Mouse (Mus musculus) neural tube, embryonic 12.5 days (tissue): Measurements from ENCODE around the gene Ctnna3. TPM values are rescaled to one million over a fixed set of nuclear protein-coding genes. Genes with fewer than 3 reads are reported as not detected.

ENCODE experiments used
- ATAC-seq: fragments of 200-750 bp; cut with Nextera tagmentation; 2 replicates; pipeline ENCODE4 v1.8.0; 2017; ENCODE audit warnings: low read depth, mild to moderate bottlenecking, moderate TSS enrichment, moderate library complexity; ENCODE audit not compliant: low FRiP score
- H3K27ac ChIP-seq: fragments of 300-500 bp; sonication (generic); 2 replicates; pipeline ENCODE4 v1.5.1; 2016
- H3K27me3 ChIP-seq: fragments of 300-500 bp; sonication (generic); replicated peaks from 2 replicates; pipeline ENCODE4 v1.6.1; 2016; ENCODE audit warnings: mild to moderate bottlenecking
- H3K36me3 ChIP-seq: fragments of 300-500 bp; sonication (generic); 2 replicates; pipeline ENCODE4 v1.6.1; 2016; ENCODE audit warnings: mild to moderate bottlenecking
- H3K4me1 ChIP-seq: fragments of 300-500 bp; sonication (generic); 2 replicates; pipeline ENCODE4 v1.6.1; 2016
- H3K4me2 ChIP-seq: fragments of 300-500 bp; sonication (generic); replicated peaks from 2 replicates; pipeline ENCODE4 v1.6.1; 2016; ENCODE audit warnings: mild to moderate bottlenecking
- H3K4me3 ChIP-seq: fragments of 300-500 bp; sonication (generic); 2 replicates; pipeline ENCODE4 v1.5.1; 2016
- H3K9ac ChIP-seq: fragments of 300-500 bp; sonication (generic); 2 replicates; pipeline ENCODE4 v1.6.1; 2016; ENCODE audit warnings: mild to moderate bottlenecking
- H3K9me3 ChIP-seq: fragments of 300-500 bp; sonication (generic); 2 replicates; pipeline ENCODE4 v1.6.1; 2016; ENCODE audit warnings: mild to moderate bottlenecking
- WGBS: fragments of 180-500 bp; shearing (Covaris S2); methylation state at CpG from one replicate; pipeline ENCODE4 v1.1.7; 2016; 5-methylcytosine and 5-hydroxymethylcytosine counted together
- polyA plus RNA-seq: library from polyadenylated mRNA; unstranded; fragments of >200 nt; fragmentation: Nextera tagmentation; extraction: Ambion mirVana; gene quantifications from 2 replicates; pipeline ENCODE4 v1.2.1, GENCODE M21; 2016

Gene Ctnna3
- polyA plus RNA-seq, 1 experiment from 2014 or later: 0.90 TPM

DNA sequence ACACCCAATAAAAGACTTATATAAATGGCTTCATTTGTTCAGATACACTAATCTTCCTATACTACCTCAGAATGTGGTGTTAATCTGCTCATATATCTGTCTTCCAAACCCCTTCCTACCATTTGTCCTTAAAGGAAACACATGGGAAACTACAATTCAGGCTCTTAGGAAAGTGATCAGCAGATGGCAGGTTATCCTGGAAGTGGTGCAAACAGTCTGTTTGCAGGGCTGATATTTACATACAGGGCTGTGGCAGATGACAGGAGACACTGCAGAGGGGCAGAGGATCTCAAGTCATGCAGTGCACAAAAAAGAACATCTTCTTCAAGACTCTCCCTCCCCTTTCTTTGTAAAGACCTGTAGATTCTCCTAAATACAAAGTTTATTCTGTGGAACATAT lies 1008.8 kb downstream of the Ctnna3 start:
- Histone ChIP-seq H3K27ac (no peak overlapping the region), H3K9me3 (no peaks in the 10 kb centered on the region), H3K36me3 (no peaks in the 10 kb centered on the region), H3K4me3 (no peak overlapping the region), H3K4me2 (no peak overlapping the region), H3K27me3 (no peaks in the 10 kb centered on the region), H3K9ac (no peak overlapping the region), H3K4me1 (no peaks in the 10 kb centered on the region)
- ATAC-seq: no peak

DNA sequence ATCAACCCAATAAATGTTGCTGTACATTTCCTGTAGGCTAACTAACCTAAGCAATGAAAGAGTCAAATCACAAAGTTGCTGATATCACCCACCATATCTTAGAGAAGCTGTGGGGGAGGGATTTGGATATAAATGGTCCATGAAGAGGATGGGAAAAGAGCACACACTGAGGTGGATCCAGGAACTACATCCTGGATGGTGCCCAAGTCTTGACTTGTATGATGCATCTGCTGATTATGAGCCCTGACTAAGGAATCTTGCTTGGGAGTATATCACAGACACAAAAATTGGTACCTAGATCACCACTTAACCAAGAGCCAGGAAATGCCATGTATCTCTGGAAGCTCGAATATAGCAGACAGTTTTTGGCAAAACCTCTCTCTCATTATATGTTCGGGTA lies 1018.7 kb downstream of the Ctnna3 start:
- Histone ChIP-seq H3K36me3 (no peaks in the 10 kb centered on the region), H3K27ac (no peak overlapping the region), H3K4me1 (peaks cover 4% of the 10 kb centered on the region; the same call in 1 of the 2 replicates), H3K4me2 (no peak overlapping the region), H3K27me3 (no peaks in the 10 kb centered on the region), H3K9me3 (no peaks in the 10 kb centered on the region), H3K4me3 (no peak overlapping the region), H3K9ac (no peak overlapping the region)
- WGBS: 82% methylated on average over 2 of the region's 2 CpGs
- no peak for ATAC-seq

DNA sequence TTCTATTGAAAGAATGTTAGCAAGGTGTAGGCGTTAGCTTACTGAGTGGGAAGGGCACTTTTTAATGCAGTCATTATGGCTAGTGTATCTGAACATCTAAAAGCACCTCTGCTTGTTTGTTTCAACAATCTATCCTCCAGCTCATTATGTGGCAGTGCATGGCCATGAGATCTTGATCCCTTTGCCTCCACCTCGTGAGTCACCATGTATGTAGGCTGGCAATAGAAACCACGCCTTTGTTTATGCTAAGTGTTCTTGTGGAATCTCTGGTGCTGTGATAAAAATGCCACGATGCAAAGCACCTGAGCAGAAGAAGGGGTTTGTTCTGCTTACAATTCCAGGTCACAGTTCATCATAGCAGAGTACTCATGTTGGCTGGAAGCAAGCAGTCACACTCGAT lies 1053.4 kb downstream of the Ctnna3 start:
- Histone ChIP-seq H3K9ac (no peak overlapping the region), H3K4me1 (no peaks in the 10 kb centered on the region), H3K36me3 (no peaks in the 10 kb centered on the region), H3K27ac (no peak overlapping the region), H3K4me3 (no peak overlapping the region), H3K9me3 (no peaks in the 10 kb centered on the region), H3K27me3 (no peaks in the 10 kb centered on the region), H3K4me2 (no peak overlapping the region)
- 79% methylated on average over 5 of the region's 5 CpGs for WGBS
- ATAC-seq: no peak

DNA sequence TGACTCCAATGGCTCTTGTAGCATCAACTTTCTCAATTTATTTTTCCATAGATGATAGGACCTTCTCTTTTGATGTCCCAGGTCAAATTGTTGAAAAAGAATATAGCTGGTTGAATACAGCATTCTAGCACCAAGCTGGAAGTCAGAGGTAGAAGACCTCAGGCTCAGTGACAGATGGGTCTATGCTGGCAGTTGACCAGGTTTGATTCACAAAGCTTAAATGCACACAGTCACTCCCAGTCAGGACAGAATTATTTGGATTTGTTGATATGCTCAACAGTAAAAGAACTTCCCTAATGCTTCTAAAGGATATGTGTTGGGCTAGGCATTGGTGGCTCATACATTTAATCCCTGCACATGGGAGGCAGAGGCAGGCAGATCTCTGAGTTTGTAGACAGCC lies 1059.6 kb downstream of the Ctnna3 start:
- Histone ChIP-seq H3K27me3 (no peaks in the 10 kb centered on the region), H3K4me2 (no peak overlapping the region), H3K36me3 (no peaks in the 10 kb centered on the region), H3K9ac (no peak overlapping the region), H3K4me1 (no peaks in the 10 kb centered on the region), H3K27ac (no peak overlapping the region), H3K4me3 (no peak overlapping the region), H3K9me3 (no peaks in the 10 kb centered on the region)
- ATAC-seq: no peak

DNA sequence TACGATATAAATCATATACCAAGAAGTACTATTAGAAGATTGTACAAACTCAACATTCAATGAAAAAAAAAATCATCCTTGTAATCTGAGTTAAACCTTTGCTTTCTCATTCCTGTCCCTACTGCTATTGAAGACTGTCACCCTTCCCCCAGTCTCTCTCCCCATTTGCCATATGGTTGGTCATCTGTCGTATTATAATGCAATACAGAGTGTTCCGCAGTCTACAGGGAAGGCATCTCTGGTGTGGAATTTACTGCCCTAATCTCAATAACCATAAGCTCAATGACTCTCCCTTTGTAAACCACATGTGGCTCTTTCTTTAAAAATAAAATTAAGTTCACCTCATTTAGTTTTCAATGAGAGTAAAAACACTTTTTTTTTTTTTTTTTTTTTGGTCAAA lies 1113.7 kb downstream of the Ctnna3 start:
- H3K9me3 ChIP-seq: no peaks in the 10 kb centered on the region
- H3K27me3 ChIP-seq: no peaks in the 10 kb centered on the region
- H3K36me3 ChIP-seq: no peaks in the 10 kb centered on the region
- no peak overlapping the region for H3K9ac ChIP-seq
- H3K4me2 ChIP-seq: no peak overlapping the region
- no peak overlapping the region for H3K27ac ChIP-seq
- no peaks in the 10 kb centered on the region for H3K4me1 ChIP-seq
- WGBS: 50% methylated on average over 3 of the region's 3 CpGs
- peak; percentile 81 for ATAC-seq
- no peak overlapping the region for H3K4me3 ChIP-seq

DNA sequence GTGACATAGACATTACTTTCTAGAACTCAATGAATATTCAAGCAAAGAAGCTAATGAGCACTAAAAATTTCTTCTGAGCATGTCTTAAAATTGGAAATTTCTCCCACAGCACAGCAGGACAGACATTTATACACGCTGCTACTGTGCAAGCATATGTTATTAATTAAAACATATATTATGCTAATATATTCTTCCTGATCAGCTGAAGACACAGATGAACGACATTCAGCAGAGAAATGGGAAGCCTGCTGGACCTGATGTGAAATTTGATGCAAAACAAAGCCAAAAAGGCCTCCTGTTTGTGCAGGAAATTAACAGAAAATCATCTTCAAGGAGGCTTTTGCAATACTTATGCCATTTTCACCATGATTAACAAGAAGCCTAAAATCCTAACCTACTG lies 1114.5 kb downstream of the Ctnna3 start:
- Histone ChIP-seq H3K4me2 (no peak overlapping the region), H3K27me3 (no peaks in the 10 kb centered on the region), H3K36me3 (no peaks in the 10 kb centered on the region), H3K4me3 (no peak overlapping the region), H3K27ac (no peak overlapping the region), H3K9ac (no peak overlapping the region), H3K9me3 (no peaks in the 10 kb centered on the region), H3K4me1 (no peaks in the 10 kb centered on the region)
- 45% methylated on average over 2 of the region's 2 CpGs for WGBS
- peak; percentile 70 for ATAC-seq

DNA sequence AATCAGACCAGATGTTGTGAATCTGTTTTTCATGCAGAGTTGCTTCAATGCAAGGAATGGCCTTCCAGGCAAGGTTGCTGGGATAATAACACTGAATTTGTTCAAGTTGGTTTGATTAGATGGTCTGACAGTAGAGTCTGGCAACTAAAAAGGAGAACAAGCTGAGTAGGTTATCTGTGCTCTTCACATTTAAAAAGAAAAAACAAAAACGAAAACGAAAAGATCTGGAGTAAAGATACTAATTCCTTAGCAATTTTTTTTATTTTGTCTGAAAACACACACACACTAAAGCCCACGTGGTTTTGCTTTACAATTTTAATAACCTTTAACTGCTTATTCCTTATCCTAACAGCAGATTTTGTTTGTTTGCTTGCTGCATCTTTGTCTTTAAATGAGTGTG lies 1141.4 kb downstream of the Ctnna3 start:
- no peak overlapping the region for H3K9ac ChIP-seq
- H3K36me3 ChIP-seq: no peaks in the 10 kb centered on the region
- no peak for ATAC-seq
- no peak overlapping the region for H3K4me2 ChIP-seq
- no peak overlapping the region for H3K4me3 ChIP-seq
- 89% methylated on average over 3 of the region's 3 CpGs for WGBS
- no peak overlapping the region for H3K27ac ChIP-seq
- no peaks in the 10 kb centered on the region for H3K27me3 ChIP-seq
- H3K4me1 ChIP-seq: no peaks in the 10 kb centered on the region
- H3K9me3 ChIP-seq: no peaks in the 10 kb centered on the region

DNA sequence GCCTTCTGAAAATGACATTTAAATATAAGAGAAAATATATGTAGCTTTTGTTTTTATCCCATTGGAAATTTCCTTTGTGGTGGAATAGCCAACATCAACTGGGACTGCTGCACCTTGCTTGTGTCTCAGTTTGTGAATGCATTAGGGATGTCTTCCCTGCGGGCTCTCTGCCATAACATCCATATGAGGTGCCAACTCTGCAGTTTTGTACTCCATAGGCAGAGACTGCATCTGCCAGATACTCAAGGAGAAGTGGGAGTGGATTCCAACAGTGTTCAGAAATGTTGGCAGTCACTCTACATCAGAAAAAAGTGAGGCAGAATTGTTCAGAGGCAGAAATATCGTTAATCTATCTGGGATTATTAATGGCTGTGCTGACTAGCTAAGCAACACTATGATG lies 1158.2 kb downstream of the Ctnna3 start:
- Histone ChIP-seq H3K4me2 (no peak overlapping the region), H3K36me3 (no peaks in the 10 kb centered on the region), H3K4me3 (no peak overlapping the region), H3K9me3 (no peaks in the 10 kb centered on the region), H3K9ac (no peak overlapping the region), H3K27ac (no peak overlapping the region), H3K27me3 (no peaks in the 10 kb centered on the region), H3K4me1 (no peaks in the 10 kb centered on the region)
- no peak for ATAC-seq
- 94% methylated on average over 2 of the region's 2 CpGs for WGBS

DNA sequence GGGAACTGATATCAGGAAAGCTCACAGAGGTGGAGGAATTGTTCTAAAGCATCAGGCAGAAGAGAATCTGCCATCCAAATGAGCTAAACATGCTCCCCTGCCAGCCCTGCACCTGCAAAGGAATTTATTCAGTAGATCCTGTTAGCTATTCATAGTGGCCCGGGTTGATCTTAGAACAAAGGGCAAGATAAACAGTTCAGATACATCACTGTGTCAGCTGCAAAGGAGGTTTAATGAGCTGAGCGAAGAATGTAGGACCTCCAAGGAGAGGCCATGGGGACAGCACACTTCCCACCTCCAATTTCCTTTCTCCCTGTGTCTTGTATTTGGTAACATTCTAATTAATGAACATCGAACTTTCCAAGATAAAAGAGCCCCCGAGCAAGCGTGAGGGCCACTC lies 1206.9 kb downstream of the Ctnna3 start:
- H3K27me3 ChIP-seq: no peaks in the 10 kb centered on the region
- H3K9me3 ChIP-seq: no peaks in the 10 kb centered on the region
- H3K4me1 ChIP-seq: peaks cover 4% of the 10 kb centered on the region; the same call in 1 of the 2 replicates
- H3K4me3 ChIP-seq: no peak overlapping the region
- ATAC-seq: no peak
- 34% methylated on average over 5 of the region's 5 CpGs for WGBS
- H3K27ac ChIP-seq: no peak overlapping the region
- H3K36me3 ChIP-seq: no peaks in the 10 kb centered on the region
- H3K4me2 ChIP-seq: no peak overlapping the region
- no peak overlapping the region for H3K9ac ChIP-seq

DNA sequence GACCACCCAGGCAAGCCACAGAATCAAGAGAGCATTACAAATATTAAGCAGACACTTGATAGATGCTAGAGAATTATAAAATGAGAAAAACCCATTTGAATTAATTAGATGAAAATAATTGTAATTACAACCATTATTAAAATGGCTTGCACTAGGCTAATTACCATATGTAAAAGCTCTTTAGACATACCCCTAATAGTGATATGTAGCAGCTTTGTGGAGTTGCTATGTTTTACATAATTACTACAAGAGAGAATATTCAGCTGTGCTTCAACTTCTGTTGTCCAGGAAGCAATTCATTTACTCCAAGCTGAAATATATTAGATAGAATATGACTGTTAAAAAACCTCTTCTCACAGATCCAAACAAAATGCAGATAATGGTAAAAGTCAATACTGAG lies 1209.2 kb downstream of the Ctnna3 start:
- H3K9me3 ChIP-seq: no peaks in the 10 kb centered on the region
- H3K27me3 ChIP-seq: no peaks in the 10 kb centered on the region
- peaks cover 4% of the 10 kb centered on the region; the same call in 1 of the 2 replicates for H3K4me1 ChIP-seq
- ATAC-seq: no peak
- H3K4me2 ChIP-seq: no peak overlapping the region
- H3K27ac ChIP-seq: no peak overlapping the region
- H3K36me3 ChIP-seq: no peaks in the 10 kb centered on the region
- no peak overlapping the region for H3K9ac ChIP-seq
- no peak overlapping the region for H3K4me3 ChIP-seq

DNA sequence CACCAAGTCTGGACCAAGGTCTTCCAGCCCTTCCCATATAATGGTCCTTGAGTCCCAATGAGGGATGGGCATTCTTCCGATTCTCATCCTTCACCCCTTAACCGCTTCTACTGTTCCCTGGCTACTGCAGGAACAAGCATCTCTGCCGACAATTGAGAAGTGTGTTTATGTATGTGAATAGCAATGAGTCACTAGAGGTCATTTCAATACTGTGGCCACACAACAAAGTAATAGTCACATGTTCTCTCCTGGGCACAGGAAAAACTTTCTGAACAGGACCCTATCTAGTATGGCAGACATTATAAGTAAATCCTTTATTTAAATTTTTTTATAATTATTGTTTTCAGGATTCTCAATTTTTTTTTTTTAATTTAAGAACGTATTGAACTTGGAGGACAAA lies 1211.2 kb downstream of the Ctnna3 start:
- WGBS: 81% methylated on average over 4 of the region's 4 CpGs
- no peak for ATAC-seq
- no peaks in the 10 kb centered on the region for H3K9me3 ChIP-seq
- H3K36me3 ChIP-seq: no peaks in the 10 kb centered on the region
- no peaks in the 10 kb centered on the region for H3K27me3 ChIP-seq
- H3K4me2 ChIP-seq: no peak overlapping the region
- H3K9ac ChIP-seq: no peak overlapping the region
- peaks cover 4% of the 10 kb centered on the region; the same call in 1 of the 2 replicates for H3K4me1 ChIP-seq
- H3K27ac ChIP-seq: no peak overlapping the region
- no peak overlapping the region for H3K4me3 ChIP-seq

DNA sequence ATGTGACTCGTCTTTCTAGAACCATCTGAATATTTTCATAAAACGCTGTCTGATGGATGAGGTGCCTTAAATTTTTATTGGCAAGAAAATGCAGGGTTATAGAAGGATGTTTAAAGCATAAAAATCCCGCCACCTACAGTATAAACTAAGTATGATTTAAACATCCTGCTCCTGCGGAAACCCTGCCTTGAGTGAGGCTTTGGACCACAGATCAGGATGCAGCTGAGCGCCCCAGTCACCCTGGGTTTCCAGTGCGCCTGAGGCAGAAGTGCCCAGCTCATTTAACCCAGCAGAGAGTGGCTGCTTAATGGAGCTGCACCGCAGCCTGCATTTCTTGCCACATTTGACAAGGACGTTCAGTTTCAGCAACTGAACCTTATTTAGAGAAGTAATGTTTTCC lies 1211.7 kb downstream of the Ctnna3 start:
- H3K27ac ChIP-seq: no peak overlapping the region
- 63% methylated on average over 8 of the region's 8 CpGs for WGBS
- no peak overlapping the region for H3K4me3 ChIP-seq
- H3K36me3 ChIP-seq: no peaks in the 10 kb centered on the region
- no peak overlapping the region for H3K4me2 ChIP-seq
- H3K9ac ChIP-seq: no peak overlapping the region
- no peaks in the 10 kb centered on the region for H3K27me3 ChIP-seq
- ATAC-seq: no peak; the same call in 1 of the 2 replicates
- peaks cover 4% of the 10 kb centered on the region; the same call in 1 of the 2 replicates for H3K4me1 ChIP-seq
- no peaks in the 10 kb centered on the region for H3K9me3 ChIP-seq

DNA sequence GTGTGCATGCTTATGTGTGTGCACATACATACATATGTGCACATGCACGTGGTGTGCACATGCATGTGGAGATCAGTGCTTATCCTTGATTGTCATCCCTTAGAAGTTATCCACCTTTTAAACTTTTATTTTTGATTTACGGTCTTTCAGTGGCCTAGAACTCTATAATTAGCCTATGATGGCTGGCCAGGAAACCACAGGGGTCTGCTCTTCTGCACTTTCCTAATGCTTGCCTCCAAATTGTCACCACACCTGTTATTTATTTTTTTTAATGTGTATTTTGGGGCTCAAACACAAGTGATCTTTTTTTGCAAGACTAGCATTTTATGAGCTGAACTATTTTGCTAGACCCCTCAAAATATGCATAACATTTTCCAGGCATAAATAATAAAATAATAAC lies 1214.1 kb downstream of the Ctnna3 start:
- WGBS: 85% methylated on average over 2 of the region's 2 CpGs
- ATAC-seq: no peak
- no peak overlapping the region for H3K4me3 ChIP-seq
- H3K36me3 ChIP-seq: no peaks in the 10 kb centered on the region
- no peak overlapping the region for H3K27ac ChIP-seq
- H3K9ac ChIP-seq: no peak overlapping the region
- no peaks in the 10 kb centered on the region for H3K4me1 ChIP-seq
- H3K27me3 ChIP-seq: no peaks in the 10 kb centered on the region
- H3K9me3 ChIP-seq: no peaks in the 10 kb centered on the region
- no peak overlapping the region for H3K4me2 ChIP-seq

DNA sequence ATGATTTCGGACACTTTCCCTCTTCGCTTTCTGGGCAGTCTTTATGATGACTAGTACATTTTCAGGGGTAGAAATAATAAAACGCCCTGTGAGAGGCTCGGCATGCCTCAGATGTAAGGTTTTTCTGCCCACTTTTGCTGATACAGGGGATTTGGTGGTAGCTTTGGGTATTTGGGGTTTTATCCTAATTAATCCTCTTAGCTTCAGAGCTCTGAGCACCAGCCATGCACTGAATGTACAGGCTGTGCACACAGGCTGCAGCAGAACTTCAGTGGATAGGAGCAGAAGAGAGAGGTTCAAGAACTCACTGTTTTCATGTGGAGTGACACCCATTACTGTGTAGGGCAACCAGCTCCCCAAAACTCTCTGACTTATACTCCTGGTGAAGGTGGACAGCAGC lies 1231.3 kb downstream of the Ctnna3 start:
- H3K4me2 ChIP-seq: no peak overlapping the region
- no peaks in the 10 kb centered on the region for H3K9me3 ChIP-seq
- no peaks in the 10 kb centered on the region for H3K27me3 ChIP-seq
- WGBS: 89% methylated on average over 4 of the region's 4 CpGs
- no peak overlapping the region for H3K9ac ChIP-seq
- no peaks in the 10 kb centered on the region for H3K4me1 ChIP-seq
- H3K36me3 ChIP-seq: no peaks in the 10 kb centered on the region
- H3K27ac ChIP-seq: no peak overlapping the region
- no peak for ATAC-seq
- no peak overlapping the region for H3K4me3 ChIP-seq
